Mouse (Mus musculus) embryonic facial prominence, embryonic 10.5 days (tissue): Measurements from ENCODE around the gene Fbln2. TPM values are rescaled to one million over a fixed set of nuclear protein-coding genes. Genes with fewer than 3 reads are reported as not detected.
A peak's percentile ranks its signal among the peaks of the same experiment; 100 is the strongest.

Experiments
- DNase-seq: peaks from one replicate; pipeline ENCODE4 v3.0.0-alpha.2; 2017; ENCODE audit warnings: low spot score
- H3K27ac ChIP-seq: fragments of 300-500 bp; sonication (generic); replicated peaks from 2 replicates; pipeline ENCODE4 v1.5.1; 2016; ENCODE audit warnings: mild to moderate bottlenecking
- H3K27me3 ChIP-seq: fragments of 300-500 bp; sonication (generic); replicated peaks from 2 replicates; pipeline ENCODE4 v1.6.1; 2016; ENCODE audit warnings: low read depth, mild to moderate bottlenecking; ENCODE audit not compliant: poor library complexity, severe bottlenecking
- H3K36me3 ChIP-seq: fragments of 300-500 bp; sonication (generic); replicated peaks from 2 replicates; pipeline ENCODE4 v1.6.1; 2016; ENCODE audit warnings: mild to moderate bottlenecking, moderate library complexity
- H3K4me1 ChIP-seq: fragments of 300-500 bp; sonication (generic); 2 replicates; pipeline ENCODE4 v1.6.1; 2016
- H3K4me3 ChIP-seq: fragments of 300-500 bp; sonication (generic); 2 replicates; pipeline ENCODE4 v1.5.1; 2016; ENCODE audit warnings: mild to moderate bottlenecking, moderate library complexity
- H3K9me3 ChIP-seq: fragments of 300-500 bp; sonication (generic); 2 replicates; pipeline ENCODE4 v1.6.1; 2016; ENCODE audit warnings: mild to moderate bottlenecking
- WGBS: fragments of 180-500 bp; shearing (Covaris S2); methylation state at CpG from one replicate; pipeline ENCODE4 v1.1.7; 2016; 5-methylcytosine and 5-hydroxymethylcytosine counted together
- polyA plus RNA-seq: library from polyadenylated mRNA; unstranded; fragments of >200 nt; fragmentation: Nextera tagmentation; extraction: Ambion mirVana; gene quantifications from 2 replicates; pipeline ENCODE4 v1.2.1, GENCODE M21; 2016

Gene Fbln2
- polyA plus RNA-seq, 1 experiment from 2014 or later: 69.0 TPM

GRCm38 (mm10) chr6:91236429-91236828, 24.2 kb downstream of the Fbln2 start:
- WGBS: 26% methylated on average over 6 of the region's 6 CpGs

GRCm38 (mm10) chr6:91237273-91237672, 25.0 kb downstream of the Fbln2 start:
- 59% methylated on average over 2 of the region's 2 CpGs for WGBS
- no peak overlapping the region for H3K4me3 ChIP-seq
- H3K4me1 ChIP-seq: peaks cover 64% of the 10 kb centered on the region
- H3K9me3 ChIP-seq: no peaks in the 10 kb centered on the region
- H3K27me3 ChIP-seq: 0 out of 2 replicates have a peak, but pooled peaks cover 6% of the 10 kb centered on the region
- H3K36me3 ChIP-seq: peaks cover 34% of the 10 kb centered on the region
- DNase-seq: peak; percentile 13
- peak overlapping the region; percentile 89 for H3K27ac ChIP-seq

More at GRCm38 (mm10) chr6:91236429-91236828, 24.2 kb downstream of the Fbln2 start:
- Histone ChIP-seq H3K4me3 (peak overlapping the region; percentile 31; the same call in 1 of the 2 replicates), H3K9me3 (no peaks in the 10 kb centered on the region), H3K27me3 (no peaks in the 10 kb centered on the region), H3K27ac (peak overlapping the region; percentile 89), H3K36me3 (peaks cover 34% of the 10 kb centered on the region), H3K4me1 (peaks cover 61% of the 10 kb centered on the region)
- DNase-seq: peak; percentile 94

- no peak for DNase-seq
- Histone ChIP-seq H3K27ac (peak overlapping the region; percentile 63; the same call in 1 of the 2 replicates), H3K36me3 (peaks cover 10% of the 10 kb centered on the region), H3K4me3 (no peak overlapping the region), H3K9me3 (no peaks in the 10 kb centered on the region), H3K4me1 (peaks cover 56% of the 10 kb centered on the region), H3K27me3 (peaks cover 10% of the 10 kb centered on the region; the same call in 1 of the 2 replicates)
- WGBS: 71% methylated on average over 2 of the region's 2 CpGs
These were observed 28.3 kb downstream of the Fbln2 start for GRCm38 (mm10) chr6:91240537-91240936.

GRCm38 (mm10) chr6:91240964-91241363, 28.7 kb downstream of the Fbln2 start:
- Histone ChIP-seq H3K4me1 (peaks cover 56% of the 10 kb centered on the region), H3K36me3 (peaks cover 10% of the 10 kb centered on the region), H3K4me3 (no peak overlapping the region), H3K9me3 (no peaks in the 10 kb centered on the region), H3K27me3 (peaks cover 10% of the 10 kb centered on the region; the same call in 1 of the 2 replicates), H3K27ac (no peak overlapping the region)
- no peak for DNase-seq

GRCm38 (mm10) chr6:91243395-91243794, 31.1 kb downstream of the Fbln2 start:
- WGBS: 93% methylated on average over 6 of the region's 6 CpGs
- H3K4me1 ChIP-seq: peaks cover 49% of the 10 kb centered on the region
- no peaks in the 10 kb centered on the region for H3K9me3 ChIP-seq
- DNase-seq: no peak
- H3K4me3 ChIP-seq: no peak overlapping the region
- H3K27ac ChIP-seq: no peak overlapping the region
- H3K36me3 ChIP-seq: peaks cover 5% of the 10 kb centered on the region; the same call in 1 of the 2 replicates
- peaks cover 16% of the 10 kb centered on the region; the same call in 1 of the 2 replicates for H3K27me3 ChIP-seq

- Histone ChIP-seq H3K4me1 (peaks cover 51% of the 10 kb centered on the region), H3K36me3 (no peaks in the 10 kb centered on the region), H3K27ac (no peak overlapping the region), H3K27me3 (peaks cover 16% of the 10 kb centered on the region; the same call in 1 of the 2 replicates), H3K9me3 (no peaks in the 10 kb centered on the region), H3K4me3 (no peak overlapping the region)
- no peak for DNase-seq
- WGBS: 83% methylated on average over 8 of the region's 8 CpGs
These were observed 32.1 kb downstream of the Fbln2 start for GRCm38 (mm10) chr6:91244331-91244730.

GRCm38 (mm10) chr6:91245331-91245730, 33.1 kb downstream of the Fbln2 start:
- Histone ChIP-seq H3K4me3 (no peak overlapping the region), H3K27ac (peak overlapping the region; percentile 46)

GRCm38 (mm10) chr6:91247343-91247742, 35.1 kb downstream of the Fbln2 start:
- Histone ChIP-seq H3K4me3 (no peak overlapping the region), H3K36me3 (peaks cover 20% of the 10 kb centered on the region), H3K9me3 (peaks cover 3% of the 10 kb centered on the region; the same call in 1 of the 2 replicates), H3K27me3 (peaks cover 10% of the 10 kb centered on the region; the same call in 1 of the 2 replicates), H3K4me1 (peaks cover 38% of the 10 kb centered on the region), H3K27ac (no peak overlapping the region)
- no peak for DNase-seq
- 91% methylated on average over 1 of the region's 1 CpGs for WGBS

More at GRCm38 (mm10) chr6:91245331-91245730, 33.1 kb downstream of the Fbln2 start:
- H3K27me3 ChIP-seq: peaks cover 16% of the 10 kb centered on the region; the same call in 1 of the 2 replicates
- peaks cover 6% of the 10 kb centered on the region for H3K36me3 ChIP-seq
- peaks cover 3% of the 10 kb centered on the region; the same call in 1 of the 2 replicates for H3K9me3 ChIP-seq
- WGBS: 17% methylated on average over 6 of the region's 6 CpGs
- no peak for DNase-seq
- peaks cover 45% of the 10 kb centered on the region for H3K4me1 ChIP-seq

GRCm38 (mm10) chr6:91248627-91249026, 36.4 kb downstream of the Fbln2 start:
- Histone ChIP-seq H3K27ac (no peak overlapping the region), H3K4me1 (peaks cover 37% of the 10 kb centered on the region), H3K4me3 (no peak overlapping the region), H3K36me3 (peaks cover 24% of the 10 kb centered on the region), H3K9me3 (peaks cover 3% of the 10 kb centered on the region; the same call in 1 of the 2 replicates), H3K27me3 (peaks cover 6% of the 10 kb centered on the region; the same call in 1 of the 2 replicates)
- WGBS: 83% methylated on average over 4 of the region's 4 CpGs
- no peak for DNase-seq

GRCm38 (mm10) chr6:91249797-91250196, 37.5 kb downstream of the Fbln2 start:
- WGBS: 89% methylated on average over 1 of the region's 1 CpGs
- Histone ChIP-seq H3K9me3 (peaks cover 3% of the 10 kb centered on the region; the same call in 1 of the 2 replicates), H3K27me3 (peaks cover 6% of the 10 kb centered on the region; the same call in 1 of the 2 replicates), H3K27ac (no peak overlapping the region), H3K4me3 (no peak overlapping the region), H3K4me1 (peaks cover 29% of the 10 kb centered on the region), H3K36me3 (peaks cover 32% of the 10 kb centered on the region)
- no peak for DNase-seq

GRCm38 (mm10) chr6:91259440-91260120, 47.3 kb downstream of the Fbln2 start:
- Histone ChIP-seq H3K4me1 (peaks cover 9% of the 10 kb centered on the region), H3K27ac (no peak overlapping the region), H3K27me3 (no peaks in the 10 kb centered on the region; the same call in 1 of the 2 replicates), H3K4me3 (no peak overlapping the region), H3K36me3 (peaks cover 42% of the 10 kb centered on the region), H3K9me3 (no peaks in the 10 kb centered on the region)
- DNase-seq: no peak
- WGBS: 86% methylated on average over 16 of the region's 16 CpGs

GRCm38 (mm10) chr6:91260347-91260986, 48.2 kb downstream of the Fbln2 start:
- 84% methylated on average over 8 of the region's 8 CpGs for WGBS
- no peaks in the 10 kb centered on the region; the same call in 1 of the 2 replicates for H3K27me3 ChIP-seq

More at GRCm38 (mm10) chr6:91260347-91260986, 48.2 kb downstream of the Fbln2 start:
- Histone ChIP-seq H3K4me3 (no peak overlapping the region), H3K4me1 (peaks cover 9% of the 10 kb centered on the region), H3K27ac (no peak overlapping the region), H3K9me3 (no peaks in the 10 kb centered on the region), H3K36me3 (peaks cover 41% of the 10 kb centered on the region)
- no peak for DNase-seq
